Mouse (Mus musculus) CH12.LX (cell line): Measurements from ENCODE around the gene Dvl2. TPM values are rescaled to one million over a fixed set of nuclear protein-coding genes. Genes with fewer than 3 reads are reported as not detected.

Source experiments
- DNase-seq: peaks from one replicate; pipeline ENCODE4 v3.0.0-alpha.2; 2013; ENCODE audit errors: extremely low read depth
- H3K27ac ChIP-seq: 2 replicates; pipeline ENCODE4 v1.5.1; 2012; ENCODE audit warnings: low read depth, mild to moderate bottlenecking, control low read depth, moderate library complexity; ENCODE audit not compliant: insufficient read depth
- H3K27me3 ChIP-seq: replicated peaks from 2 replicates; pipeline ENCODE3; 2012; ENCODE audit warnings: inconsistent platforms
- H3K36me3 ChIP-seq, 2 experiments: replicated peaks in 1 of 2; 2 replicates each; pipeline versions ENCODE3 to v1.6.1; 2012; ENCODE audit warnings: inconsistent platforms in 1 of 2, low read length in 1 of 2, mild to moderate bottlenecking in 1 of 2, mixed read lengths in 1 of 2, moderate library complexity in 1 of 2; ENCODE audit not compliant: control insufficient read depth in 1 of 2, insufficient read depth in 1 of 2
- H3K4me1 ChIP-seq, 2 experiments: 2 replicates each; pipeline ENCODE4 v1.6.1; 2012; ENCODE audit warnings: inconsistent platforms in 1 of 2, moderate library complexity in 1 of 2; ENCODE audit not compliant: insufficient read depth in 2 of 2, control insufficient read depth in 1 of 2
- H3K4me2 ChIP-seq: 2 replicates; pipeline ENCODE4 v1.6.1; 2012; ENCODE audit warnings: low read depth, mild to moderate bottlenecking, control low read depth; ENCODE audit not compliant: poor library complexity, insufficient read depth, severe bottlenecking
- H3K4me3 ChIP-seq, 3 experiments: fragments of 150-350 bp in 1 of 3; sonication (generic) in 1 of 3; replicated peaks in 1 of 3; 2 replicates each; pipeline versions ENCODE3 to v1.5.1; 2011 to 2012; ENCODE audit warnings: low read depth in 2 of 3, low read length in 2 of 3, mild to moderate bottlenecking in 2 of 3, moderate library complexity in 2 of 3, control low read depth in 1 of 3, improper control_type of control experiment in 1 of 3, inconsistent platforms in 1 of 3, mixed read lengths in 1 of 3; ENCODE audit not compliant: poor library complexity in 1 of 3
- H3K79me2 ChIP-seq: replicated peaks from 2 replicates; pipeline ENCODE4 v1.6.1; 2012; ENCODE audit warnings: mild to moderate bottlenecking, moderate library complexity; ENCODE audit not compliant: control insufficient read depth, poor library complexity, insufficient read depth, severe bottlenecking; ENCODE audit errors: extremely low read depth
- H3K9ac ChIP-seq: 2 replicates; pipeline ENCODE4 v1.6.1; 2012; ENCODE audit warnings: low read depth, mild to moderate bottlenecking, control low read depth, moderate library complexity; ENCODE audit not compliant: insufficient read depth
- H3K9me3 ChIP-seq: replicated peaks from 2 replicates; pipeline ENCODE3; 2012; ENCODE audit warnings: low read length, inconsistent platforms, mixed read lengths
- BHLHE40 ChIP-seq: IDR thresholded peaks from 2 replicates; pipeline ENCODE4 v1.6.1; 2011; ENCODE audit warnings: mild to moderate bottlenecking, low read depth, low read length, improper control_type of control experiment
- CHD1 ChIP-seq: IDR thresholded peaks from 2 replicates; pipeline ENCODE4 v1.6.1; 2012; ENCODE audit warnings: low read depth, low read length, improper control_type of control experiment, inconsistent platforms
- CHD2 ChIP-seq: IDR thresholded peaks from 2 replicates; pipeline ENCODE4 v1.6.1; 2011; ENCODE audit warnings: low read length, improper control_type of control experiment
- CTCF ChIP-seq, 2 experiments: IDR thresholded peaks in 1 of 2; conservative IDR thresholded peaks in 1 of 2; 2 replicates each; pipeline ENCODE4 v1.5.1; 2011 to 2012; ENCODE audit warnings: low read depth in 2 of 2, low read length in 2 of 2, improper control_type of control experiment in 1 of 2, inconsistent platforms in 1 of 2, mild to moderate bottlenecking in 1 of 2, moderate library complexity in 1 of 2
- E2F4 ChIP-seq: IDR thresholded peaks from 2 replicates; pipeline ENCODE4 v1.6.1; 2011; ENCODE audit warnings: low read depth, low read length, improper control_type of control experiment; ENCODE audit not compliant: insufficient replicate concordance
- ELF1 ChIP-seq: IDR thresholded peaks from 2 replicates; pipeline ENCODE4 v1.6.1; 2014; ENCODE audit warnings: low read depth, mild to moderate bottlenecking, inconsistent platforms, low read length, improper control_type of control experiment
- EP300 ChIP-seq: IDR thresholded peaks from 2 replicates; pipeline ENCODE4 v1.6.1; 2011; ENCODE audit warnings: low read length, improper control_type of control experiment
- ETS1 ChIP-seq: conservative IDR thresholded peaks from 2 replicates; pipeline ENCODE4 v1.6.1; 2012; ENCODE audit warnings: low read depth, mild to moderate bottlenecking, inconsistent platforms, low read length, improper control_type of control experiment, moderate library complexity
- GABPA ChIP-seq: IDR thresholded peaks from 2 replicates; pipeline ENCODE4 v1.6.1; 2012; ENCODE audit warnings: low read depth, low read length, improper control_type of control experiment, inconsistent platforms; ENCODE audit not compliant: insufficient replicate concordance
- HCFC1 ChIP-seq: IDR thresholded peaks from 2 replicates; pipeline ENCODE4 v1.6.1; 2012; ENCODE audit warnings: low read depth, mild to moderate bottlenecking, inconsistent platforms, low read length, improper control_type of control experiment
- IRF4 ChIP-seq: IDR thresholded peaks from 2 replicates; pipeline ENCODE4 v1.6.1; 2014; ENCODE audit warnings: low read depth, mild to moderate bottlenecking, inconsistent platforms, low read length, improper control_type of control experiment
- JUN ChIP-seq: IDR thresholded peaks from 2 replicates; pipeline ENCODE4 v1.6.1; 2011; ENCODE audit warnings: low read depth, mild to moderate bottlenecking, low read length, improper control_type of control experiment, moderate library complexity; ENCODE audit not compliant: insufficient read depth
- JUND ChIP-seq: conservative IDR thresholded peaks from 2 replicates; pipeline ENCODE4 v1.6.1; 2011; ENCODE audit warnings: low read depth, low read length, improper control_type of control experiment
- KAT2A ChIP-seq: IDR thresholded peaks from 2 replicates; pipeline ENCODE4 v1.6.1; 2012; ENCODE audit warnings: low read length, improper control_type of control experiment, inconsistent platforms; ENCODE audit not compliant: insufficient replicate concordance
- MAFK ChIP-seq: IDR thresholded peaks from 2 replicates; pipeline ENCODE4 v1.6.1; 2011; ENCODE audit warnings: low read length, improper control_type of control experiment; ENCODE audit not compliant: insufficient replicate concordance
- MAX ChIP-seq: IDR thresholded peaks from 2 replicates; pipeline ENCODE4 v1.6.1; 2011; ENCODE audit warnings: low read length, improper control_type of control experiment
- MAZ ChIP-seq: IDR thresholded peaks from 2 replicates; pipeline ENCODE4 v1.6.1; 2012; ENCODE audit warnings: low read depth, mild to moderate bottlenecking, inconsistent platforms, low read length, improper control_type of control experiment, moderate library complexity
- MEF2A ChIP-seq: IDR thresholded peaks from 2 replicates; pipeline ENCODE4 v1.6.1; 2014; ENCODE audit warnings: low read depth, mild to moderate bottlenecking, inconsistent platforms, low read length, improper control_type of control experiment, borderline replicate concordance
- MXI1 ChIP-seq: IDR thresholded peaks from 2 replicates; pipeline ENCODE4 v1.6.1; 2011; ENCODE audit warnings: mild to moderate bottlenecking, low read depth, low read length, improper control_type of control experiment
- MYC ChIP-seq: IDR thresholded peaks from 2 replicates; pipeline ENCODE4 v1.6.1; 2011; ENCODE audit warnings: low read depth, mild to moderate bottlenecking, improper control_type of control experiment, low read length
- NELFE ChIP-seq: IDR thresholded peaks from 2 replicates; pipeline ENCODE4 v1.6.1; 2011; ENCODE audit warnings: low read depth, low read length, improper control_type of control experiment
- NRF1 ChIP-seq: IDR thresholded peaks from 2 replicates; pipeline ENCODE4 v1.6.1; 2014; ENCODE audit warnings: low read depth, mild to moderate bottlenecking, inconsistent platforms, low read length, improper control_type of control experiment, moderate library complexity
- PAX5 ChIP-seq: IDR thresholded peaks from 2 replicates; pipeline ENCODE4 v1.6.1; 2012; ENCODE audit warnings: low read length, inconsistent platforms, mixed read lengths
- POLR2A ChIP-seq: IDR thresholded peaks from 2 replicates; pipeline ENCODE4 v1.6.1; 2011; ENCODE audit warnings: low read depth, mild to moderate bottlenecking, improper control_type of control experiment, low read length
- POLR2AphosphoS2 ChIP-seq: IDR thresholded peaks from 2 replicates; pipeline ENCODE4 v1.6.1; 2011; ENCODE audit warnings: low read depth, low read length, improper control_type of control experiment
- RAD21 ChIP-seq: IDR thresholded peaks from 2 replicates; pipeline ENCODE4 v1.6.1; 2011; ENCODE audit warnings: low read depth, mild to moderate bottlenecking, low read length, improper control_type of control experiment, moderate library complexity
- RCOR1 ChIP-seq: conservative IDR thresholded peaks from 2 replicates; pipeline ENCODE4 v1.6.1; 2012; ENCODE audit warnings: low read depth, mild to moderate bottlenecking, inconsistent platforms, low read length, improper control_type of control experiment
- SIN3A ChIP-seq: IDR thresholded peaks from 2 replicates; pipeline ENCODE4 v1.6.1; 2012; ENCODE audit warnings: low read length, improper control_type of control experiment, inconsistent platforms
- SMC3 ChIP-seq: IDR thresholded peaks from 2 replicates; pipeline ENCODE4 v1.6.1; 2011; ENCODE audit warnings: low read depth, low read length, improper control_type of control experiment
- TBP ChIP-seq: conservative IDR thresholded peaks from 2 replicates; pipeline ENCODE4 v1.6.1; 2011; ENCODE audit warnings: low read depth, low read length, improper control_type of control experiment
- TCF12 ChIP-seq: IDR thresholded peaks from 2 replicates; pipeline ENCODE4 v1.6.1; 2014; ENCODE audit warnings: low read depth, mild to moderate bottlenecking, inconsistent platforms, low read length, improper control_type of control experiment
- UBTF ChIP-seq: IDR thresholded peaks from 2 replicates; pipeline ENCODE4 v1.6.1; 2012; ENCODE audit warnings: low read depth, mild to moderate bottlenecking, inconsistent platforms, low read length, improper control_type of control experiment, moderate library complexity
- USF1 ChIP-seq: IDR thresholded peaks from 2 replicates; pipeline ENCODE4 v1.6.1; 2014; ENCODE audit warnings: low read depth, mild to moderate bottlenecking, inconsistent platforms, low read length, improper control_type of control experiment
- USF2 ChIP-seq: conservative IDR thresholded peaks from 2 replicates; pipeline ENCODE4 v1.6.1; 2011; ENCODE audit warnings: low read depth, low read length, improper control_type of control experiment
- ZC3H11A ChIP-seq: IDR thresholded peaks from 2 replicates; pipeline ENCODE4 v1.6.1; 2012; ENCODE audit warnings: low read depth, mild to moderate bottlenecking, inconsistent platforms, low read length, improper control_type of control experiment
- ZKSCAN1 ChIP-seq: IDR thresholded peaks from 2 replicates; pipeline ENCODE4 v1.6.1; 2012; ENCODE audit warnings: low read depth, inconsistent platforms, low read length, improper control_type of control experiment, borderline replicate concordance
- ZMIZ1 ChIP-seq: IDR thresholded peaks from 2 replicates; pipeline ENCODE4 v1.6.1; 2012; ENCODE audit warnings: low read depth, mild to moderate bottlenecking, inconsistent platforms, low read length, improper control_type of control experiment
- ZNF384 ChIP-seq: IDR thresholded peaks from 2 replicates; pipeline ENCODE4 v1.6.1; 2012; ENCODE audit warnings: low read depth, low read length, improper control_type of control experiment, inconsistent platforms
- dilution Hi-C: fragments of 300-500 bp; cut with MboI; formaldehyde crosslinking; loops from 2 replicates; pipeline ENCODE4 v1.14.3; 2020; ENCODE audit warnings: low sequenced_read_pairs; ENCODE audit not compliant: extremely low pct_unique_long_range_greater_than_20kb, extremely low pct_ligation_motif_present
- in situ Hi-C: fragments of 300-500 bp; cut with MboI; formaldehyde crosslinking; loops from 3 replicates; pipeline ENCODE4 v1.14.3; 2019; ENCODE audit warnings: low sequenced_read_pairs, low pct_ligation_motif_present, low pct_unique_long_range_greater_than_20kb, mixed read lengths
- polyA plus RNA-seq: library from polyadenylated mRNA; unstranded; fragments of >175 nt; gene quantifications from 2 replicates; pipeline ENCODE4 v1.2.1, GENCODE M21; 2012; ENCODE audit warnings: low read depth; ENCODE audit not compliant: insufficient read length
- total RNA-seq, 2 experiments: library from RNA; depleted of rRNA; stranded (reverse); fragments of 300-350 nt in 1 of 2; fragments of >200 nt in 1 of 2; gene quantifications; 2 replicates each; pipeline ENCODE4 v1.2.3; 2012 to 2014

Gene Dvl2
- total and polyA plus RNA-seq, 3 experiments: 15.1 to 30.6 (median 27.1) TPM

DNA sequence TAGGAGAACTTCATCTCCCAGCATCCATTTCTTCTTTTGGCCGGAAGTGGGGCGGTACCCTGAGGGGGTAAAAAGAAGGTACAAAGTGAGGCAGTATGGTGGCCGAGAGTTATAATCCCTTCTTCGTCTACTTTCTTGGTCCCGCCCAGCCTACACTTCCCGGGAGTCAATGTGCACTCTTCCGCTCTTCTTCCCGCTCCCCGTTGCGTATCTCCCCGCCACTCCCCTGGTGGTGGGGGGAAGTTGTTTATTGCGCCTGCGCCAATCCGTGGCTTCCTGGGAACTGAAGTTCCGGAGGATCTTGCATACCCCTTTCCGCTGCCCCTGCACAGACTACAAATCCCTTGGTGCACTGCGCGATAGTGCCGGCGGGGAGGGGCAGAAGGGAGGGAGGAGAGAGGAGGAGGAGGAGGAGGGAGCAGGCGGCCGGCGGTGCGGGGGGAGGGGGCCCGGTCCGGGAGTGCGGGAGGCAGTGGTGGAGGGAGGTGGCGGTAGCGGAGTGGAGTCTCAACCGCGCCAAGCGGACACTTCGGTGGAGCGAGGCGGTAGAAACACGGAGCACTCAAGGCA is 4.9 kb upstream of the Dvl2 start, which contains the start of gene Phf23:
Gene Phf23 (plus strand): TSS at position 387 of the 570 bp plus-strand sequence.
- Histone ChIP-seq H3K9ac (peak within 1 kb of the TSS; percentile 94), H3K4me3 (peak within 1 kb of the TSS; percentile 89 to 99 (median 91)), H3K79me2 (peaks cover 50% of the 10 kb centered on the region), H3K4me2 (peak within 1 kb of the TSS; percentile 71), H3K9me3 (no peaks in the 10 kb centered on the region), H3K27me3 (no peaks in the 10 kb centered on the region), H3K36me3 (peaks cover 43 to 49% of the 10 kb centered on the region in 2 experiments), H3K27ac (peak within 1 kb of the TSS; percentile 73), H3K4me1 (peaks cover 15 to 55% of the 10 kb centered on the region in 2 experiments; a peak in 3 of 4 replicates)
- TF ChIP-seq GABPA: peak; percentile 90; the same call in 1 of the 2 replicates
- no peak for TF ChIP-seq MAFK
- no peak for TF ChIP-seq RAD21
- TF ChIP-seq ZKSCAN1: no peak
- no peak for TF ChIP-seq USF2
- no peak for TF ChIP-seq CHD1
- peak; percentile 88 for TF ChIP-seq SIN3A
- no peak for TF ChIP-seq EP300
- peak; percentile 37; the same call in 1 of the 2 replicates for TF ChIP-seq MAX
- TF ChIP-seq TCF12: peak; percentile 72
- TF ChIP-seq CTCF (conservative IDR thresholded peaks at IDR 0.05 in 1 of 2, IDR thresholded peaks at IDR 0.05 in 1 of 2; ENCODE audit: low read depth in 2 of 2, low read length in 2 of 2): no peak
- TF ChIP-seq POLR2AphosphoS2: peak; percentile 95
- no peak; the same call in 1 of the 2 replicates for TF ChIP-seq ZNF384
- TF ChIP-seq ZMIZ1: peak; percentile 91
- TF ChIP-seq POLR2A: peak; percentile 76
- TF ChIP-seq JUND: no peak
- TF ChIP-seq MXI1: peak; percentile 80
- no peak; the same call in 1 of the 2 replicates for TF ChIP-seq JUN
- TF ChIP-seq UBTF: no peak
- peak; percentile 75 for TF ChIP-seq NELFE
- TF ChIP-seq PAX5: no peak
- TF ChIP-seq NRF1: peak; percentile 93
- TF ChIP-seq ELF1: peak; percentile 98
- no peak for TF ChIP-seq ZC3H11A
- TF ChIP-seq CHD2: peak; percentile 91
- TF ChIP-seq RCOR1: no peak; the same call in 1 of the 2 replicates
- peak; percentile 100 for TF ChIP-seq MAZ
- no peak; the same call in 1 of the 2 replicates for TF ChIP-seq USF1
- TF ChIP-seq SMC3: no peak
- no peak for TF ChIP-seq TBP
- TF ChIP-seq E2F4: peak; percentile 98
- peak; percentile 98 for TF ChIP-seq KAT2A
- peak; percentile 96 for TF ChIP-seq HCFC1
- no peak; the same call in 1 of the 2 replicates for TF ChIP-seq BHLHE40
- TF ChIP-seq IRF4: peak; percentile 78
- peak; percentile 60; the same call in 1 of the 2 replicates for TF ChIP-seq MYC
- TF ChIP-seq MEF2A: peak; percentile 76
- TF ChIP-seq ETS1: peak; percentile 52; the same call in 1 of the 2 replicates
- DNase-seq: peak; percentile 100
- in situ Hi-C loops: no loop called here
- dilution Hi-C loops: no loop called here
